Mouse (Mus musculus) myocyte (in vitro differentiated cells): Measurements from ENCODE around the gene Grid2.

ENCODE experiments used
- MAX ChIP-seq: IDR thresholded peaks from one replicate; pipeline ENCODE4 v1.6.1; 2011; ENCODE audit warnings: low read depth, mild to moderate bottlenecking, control low read depth
- MYOD1 ChIP-seq, 3 experiments: IDR thresholded peaks; one replicate each; pipeline ENCODE4 v1.6.1; 2011; ENCODE audit warnings: control low read depth in 2 of 3, low read depth in 2 of 3, mild to moderate bottlenecking in 2 of 3, moderate library complexity in 1 of 3; ENCODE audit not compliant: insufficient read length in 2 of 3, control insufficient read depth in 1 of 3
- POLR2A ChIP-seq: IDR thresholded peaks from one replicate; pipeline ENCODE4 v1.6.1; 2011; ENCODE audit warnings: low read depth, mild to moderate bottlenecking, control low read depth, moderate library complexity; ENCODE audit not compliant: insufficient read length
- TCF12 ChIP-seq: IDR thresholded peaks from one replicate; pipeline ENCODE4 v1.6.1; 2011; ENCODE audit warnings: mild to moderate bottlenecking, control low read depth; ENCODE audit not compliant: poor library complexity, insufficient read depth, severe bottlenecking

GRCm38 (mm10) chr6:64046084-64046483 is 790.4 kb downstream of the Grid2 start:
- TF ChIP-seq POLR2A (no peak), MYOD1 (IDR thresholded peaks at IDR 0.05; ENCODE audit: control insufficient read depth in 1 of 3, insufficient read length in 2 of 3, low read depth in 2 of 3) (no peak), MAX (no peak), TCF12 (no peak)
